Mouse (Mus musculus): ENCODE measurements around the gene Zfp518b. TPM values are rescaled to one million over a fixed set of nuclear protein-coding genes. Genes with fewer than 3 reads are reported as not detected.

The Zfp518b gene
- total RNA-seq, 2 experiments from 2014 or later = 6.9 to 9.0 TPM

DNA sequence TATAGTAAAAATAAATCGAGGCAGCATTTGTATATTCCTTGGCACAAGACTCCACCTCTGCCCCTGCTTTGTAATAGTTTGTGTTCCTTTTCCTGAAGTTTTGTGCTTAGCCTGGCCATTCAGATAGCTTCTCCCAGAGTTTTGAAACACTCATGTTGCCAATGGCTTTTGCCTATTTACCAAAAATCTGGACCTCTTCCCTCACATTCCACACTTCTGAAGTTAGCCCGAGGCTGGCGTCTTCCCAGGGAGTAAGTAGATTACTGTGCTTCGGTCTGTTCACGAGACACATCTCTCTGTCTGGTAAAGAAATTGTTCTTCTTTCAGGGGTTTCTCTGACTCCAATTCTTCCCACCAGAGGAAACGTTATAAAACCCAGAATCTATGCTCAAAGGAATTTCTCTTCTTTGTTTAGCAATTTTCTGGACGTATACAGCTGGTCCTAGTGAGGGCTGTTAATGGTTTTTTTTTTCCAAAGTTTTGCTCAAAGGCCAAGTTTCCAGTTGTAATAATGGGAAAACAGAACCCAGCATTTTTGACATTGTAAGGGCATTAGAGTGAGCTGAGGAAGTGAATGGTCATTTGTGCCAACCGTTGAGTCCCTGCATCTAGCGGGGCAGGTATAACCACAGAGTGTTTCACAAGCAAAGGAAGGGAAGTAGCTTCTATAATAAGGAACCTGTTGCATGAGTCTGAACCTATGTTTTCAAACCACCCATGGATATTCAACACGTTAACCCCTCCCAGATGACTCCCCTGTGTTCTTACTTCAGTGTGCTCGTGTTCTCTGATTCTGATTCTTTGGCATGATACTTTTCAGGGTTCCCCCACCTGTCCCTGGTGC lies 50.1 kb downstream of the Zfp518b start:
- ATAC-seq (replicated peaks; ENCODE audit: poor library complexity) = peak; percentile 85

DNA sequence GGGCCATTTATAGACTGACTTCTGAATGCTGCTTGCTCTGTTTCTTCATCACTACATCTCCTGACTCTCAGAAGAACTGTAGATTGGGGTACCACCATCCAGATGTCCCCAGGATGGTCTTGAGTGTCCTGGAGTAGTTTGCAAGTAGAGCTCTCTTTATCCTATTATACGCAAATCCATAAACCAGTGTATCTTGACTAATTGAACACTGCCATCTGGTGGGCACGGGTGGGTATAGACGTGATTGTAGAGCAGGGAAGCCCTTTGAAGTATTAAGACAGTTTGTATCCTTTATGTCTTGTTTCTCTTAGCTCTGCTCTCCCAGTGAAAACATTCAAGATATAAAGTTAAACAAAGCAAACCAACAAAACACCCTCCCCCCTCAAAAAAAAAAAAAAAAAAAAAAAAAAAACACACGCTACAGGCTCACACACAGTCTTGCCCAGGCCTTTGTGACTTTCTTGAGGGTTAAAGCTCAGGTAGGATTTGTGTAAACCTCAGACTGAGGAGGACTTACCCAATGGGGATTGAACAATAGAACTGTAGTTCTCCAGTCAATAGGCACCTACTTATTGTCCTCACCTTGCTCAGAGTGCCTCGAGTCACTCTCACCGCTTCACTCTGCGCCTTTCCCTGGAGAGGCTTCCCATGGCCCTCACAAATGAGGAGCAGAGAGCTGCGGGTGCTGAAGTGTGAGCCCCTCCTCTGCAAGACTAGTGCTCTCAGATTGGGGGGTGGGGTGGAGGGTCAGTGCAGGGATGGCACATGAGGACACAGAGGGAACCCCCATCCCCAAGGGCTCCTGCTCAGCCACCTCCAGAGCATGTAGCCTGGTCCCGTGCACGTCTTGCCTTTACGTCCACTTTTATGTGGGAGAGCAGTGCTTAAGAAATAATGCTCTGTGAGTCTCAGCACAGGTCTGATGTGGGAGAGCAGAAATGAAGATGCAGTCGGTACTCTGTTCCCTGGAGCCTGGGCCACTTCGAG lies 51.9 kb downstream of the Zfp518b start:
- ATAC-seq (replicated peaks; ENCODE audit: poor library complexity) = peak; percentile 75

DNA sequence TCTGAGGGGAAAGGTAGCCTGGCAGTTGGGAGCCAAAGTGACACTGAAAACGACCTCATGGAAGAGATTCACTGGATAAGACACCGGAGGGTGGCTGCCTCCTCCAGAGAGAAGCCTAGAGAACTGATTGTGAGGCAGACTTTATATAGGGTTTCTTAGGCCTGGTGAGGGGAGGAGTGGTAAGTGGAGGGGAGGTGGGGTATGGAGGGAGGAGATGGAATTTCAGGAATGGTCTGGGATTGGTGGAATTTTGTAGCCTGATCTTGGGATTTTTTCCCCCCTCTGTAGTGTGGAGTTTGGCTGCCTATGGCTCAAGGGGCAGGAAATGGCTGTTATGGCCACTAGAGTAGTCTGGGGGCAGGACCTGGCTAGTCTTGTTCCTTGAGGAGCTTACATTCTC lies 56.6 kb downstream of the Zfp518b start:
- ATAC-seq (replicated peaks; ENCODE audit: poor library complexity) = 0 out of 2 replicates have a peak, but pooled peaks have one; percentile 14

DNA sequence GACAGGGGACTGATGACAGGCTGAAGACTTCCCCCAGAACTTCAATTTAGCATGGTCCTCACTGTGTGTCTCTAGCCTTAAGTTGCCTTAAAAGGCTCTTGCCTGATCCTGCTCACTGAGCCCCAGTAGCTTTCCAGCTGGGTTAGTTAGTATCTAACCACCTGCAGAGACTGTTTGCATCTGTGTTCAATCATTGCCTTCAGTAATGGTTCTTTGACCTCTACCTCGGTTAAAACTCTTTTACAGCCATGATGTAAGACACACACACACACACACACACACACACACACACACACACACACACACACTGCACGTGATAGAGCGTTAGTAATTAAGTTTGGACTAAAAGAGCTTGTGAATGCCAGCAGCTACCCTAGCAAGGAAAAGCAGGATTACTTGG lies 57.7 kb downstream of the Zfp518b start:
- no peak for ATAC-seq (replicated peaks; ENCODE audit: poor library complexity)

DNA sequence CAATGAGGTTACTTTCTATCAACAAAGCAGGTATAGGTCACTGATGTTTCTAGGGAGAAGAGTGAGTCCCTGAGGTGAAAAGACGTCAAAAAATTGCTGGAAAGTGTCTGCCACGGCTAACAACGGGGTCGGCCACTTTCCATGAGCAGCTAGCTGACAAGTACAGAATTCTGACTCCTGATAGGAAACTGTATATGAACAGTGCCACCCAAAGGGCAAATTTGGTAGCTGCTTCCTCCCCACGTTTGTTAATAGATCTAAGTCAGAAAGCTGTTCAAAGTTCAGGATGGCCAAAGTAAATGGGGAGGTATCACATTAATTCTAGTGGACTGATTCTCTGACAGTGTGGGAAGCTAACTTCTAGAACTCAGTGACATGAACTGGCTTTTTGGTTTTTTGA lies 63.8 kb downstream of the Zfp518b start:
- ATAC-seq (replicated peaks; ENCODE audit: poor library complexity) = peak; percentile 87

DNA sequence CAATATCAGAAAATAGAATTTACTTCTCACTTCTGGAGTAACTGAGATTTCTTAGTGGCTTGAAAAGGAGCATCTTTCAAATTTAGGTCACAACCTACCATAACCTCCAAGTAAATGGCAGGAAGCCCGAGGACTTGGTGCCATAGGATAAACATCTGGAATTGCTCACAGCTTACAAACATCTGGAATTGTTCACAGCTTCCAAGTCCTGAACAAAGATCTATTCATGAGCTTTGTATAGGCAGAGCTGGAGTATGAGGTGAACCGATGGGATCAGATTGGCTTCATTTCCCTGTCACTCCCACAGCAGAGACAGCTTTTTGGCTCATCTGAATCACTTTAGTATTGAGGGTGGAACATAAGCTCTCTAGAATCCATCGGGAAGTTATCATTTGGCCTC lies 65.7 kb downstream of the Zfp518b start:
- no peak for ATAC-seq (replicated peaks; ENCODE audit: poor library complexity)

Other genes with a start within 250 kb of the Zfp518b start
- gene Slc2a9, start 181.7 kb downstream of the Zfp518b start, total RNA-seq (2015) = 3.4 and 3.9 TPM in 2 replicates
- 4.2 and 9.8 TPM in 2 replicates for gene Slc2a9, start 181.7 kb downstream of the Zfp518b start, total RNA-seq (2017)
- 127 and 134 TPM in 2 replicates for gene Wdr1, start 121.6 kb downstream of the Zfp518b start, total RNA-seq (2015)
- 209 TPM in 2 replicates for gene Wdr1, start 121.6 kb downstream of the Zfp518b start, total RNA-seq (2017)
- gene Clnk, start 192.0 kb upstream of the Zfp518b start, total RNA-seq (2015) = 1.2 and 2.6 TPM in 2 replicates
- 2.4 TPM in 1 of 2 replicates, not detected in the other for gene Clnk, start 192.0 kb upstream of the Zfp518b start, total RNA-seq (2017)

Measured in megakaryocyte progenitor cell, adult 5-6 weeks (primary cell).